Mouse (Mus musculus) kidney, postnatal 25 days (tissue): ENCODE measurements around the gene Katnbl1.
"Not testable (repeated sequence)": the region's sequence is repeated elsewhere in the genome, so short reads cannot be mapped to it uniquely, and the experiment has no call there.

Source experiments
- DNase-seq, 2 experiments: peaks; one replicate each; pipeline ENCODE4 v3.0.0; 2021; ENCODE audit warnings: mixed read lengths in 2 of 2

Katnbl1 gene

DNA sequence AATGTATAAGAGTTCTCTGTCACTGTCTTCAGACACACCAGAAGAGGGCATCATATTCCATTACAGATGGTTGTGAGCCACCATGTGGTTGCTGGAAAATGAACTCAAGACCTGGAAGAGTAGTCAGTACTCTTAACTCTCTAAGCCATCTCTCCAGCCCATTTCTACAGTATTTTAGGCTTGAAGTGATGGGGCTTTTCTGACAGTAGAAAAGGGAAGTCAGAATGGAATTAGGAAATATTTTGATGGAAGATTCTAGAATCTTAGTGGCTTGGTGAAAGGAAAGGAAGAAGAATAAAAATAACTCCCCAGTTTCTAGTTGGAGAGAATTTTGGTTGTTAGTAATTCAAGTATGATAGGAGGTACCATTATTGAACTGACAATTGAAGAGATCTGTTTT is 14.9 kb downstream of the Katnbl1 start:
- no peak for DNase-seq

DNA sequence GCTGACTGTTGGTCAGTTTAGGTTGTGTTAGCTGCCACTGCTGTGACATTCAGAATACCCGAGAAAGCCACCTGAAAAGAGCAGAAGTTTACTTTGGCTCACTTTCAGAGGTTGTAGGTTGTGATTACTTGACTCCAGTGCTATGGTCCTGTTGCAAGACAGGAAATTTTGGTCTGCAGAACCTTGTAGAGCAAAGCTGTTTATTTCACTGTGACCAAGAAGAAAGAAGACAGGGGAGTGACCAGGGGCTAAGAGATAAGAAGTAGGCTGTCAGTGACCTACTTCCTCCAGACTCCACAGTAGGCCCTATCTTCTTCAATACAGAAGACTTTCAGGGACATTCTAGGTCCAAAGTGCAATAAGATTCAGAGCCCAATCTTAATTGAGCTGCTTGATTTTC is 17.6 kb downstream of the Katnbl1 start:
- no peak for DNase-seq

- DNase-seq: no peak
Observed at GRCm38 (mm10) chr2:112407030-112407429, 28.0 kb downstream of the Katnbl1 start.

- no peak for DNase-seq
Observed at GRCm38 (mm10) chr2:112425308-112425707, 46.3 kb downstream of the Katnbl1 start.

- not testable (repeated sequence) for DNase-seq
Observed at GRCm38 (mm10) chr2:112428534-112428933, 49.5 kb downstream of the Katnbl1 start.

DNA sequence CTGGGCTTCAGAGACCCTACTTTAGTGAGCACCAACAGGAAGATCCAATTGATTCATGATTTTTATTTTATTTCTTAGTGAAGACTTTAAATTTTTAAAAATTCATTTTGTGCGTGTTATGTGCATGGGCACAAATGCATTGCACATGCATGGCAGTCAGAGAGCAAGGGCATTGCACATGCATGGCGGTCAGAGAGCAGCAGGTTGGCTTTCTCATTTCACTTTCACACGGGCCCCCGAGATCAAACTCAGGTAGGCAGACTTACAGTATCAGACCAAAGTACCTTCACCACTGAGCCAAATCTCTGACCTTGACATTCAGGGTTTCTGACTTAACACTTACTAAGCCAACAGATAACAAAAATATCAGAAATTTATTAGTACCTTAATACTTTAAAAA is 50.7 kb downstream of the Katnbl1 start:
- no peak for DNase-seq

DNA sequence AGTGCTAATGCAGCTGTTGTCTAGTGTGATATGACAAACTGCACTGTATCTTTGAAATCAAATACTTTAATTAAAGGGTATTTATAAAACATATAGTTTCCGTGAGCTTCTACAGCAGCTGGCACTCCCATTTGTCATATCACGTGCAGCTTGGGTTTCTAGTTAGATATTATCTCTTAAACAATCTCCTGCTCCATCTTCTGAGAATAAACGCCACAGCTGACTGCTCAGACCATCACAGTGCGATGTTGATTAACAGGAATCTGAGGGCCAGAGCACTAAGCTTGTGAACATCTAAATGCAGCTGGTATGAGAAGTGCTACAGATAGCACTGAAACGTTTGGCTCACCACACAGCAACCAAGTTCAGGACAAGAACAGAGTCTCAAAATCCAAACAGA is 51.4 kb downstream of the Katnbl1 start:
- no peak for DNase-seq

DNA sequence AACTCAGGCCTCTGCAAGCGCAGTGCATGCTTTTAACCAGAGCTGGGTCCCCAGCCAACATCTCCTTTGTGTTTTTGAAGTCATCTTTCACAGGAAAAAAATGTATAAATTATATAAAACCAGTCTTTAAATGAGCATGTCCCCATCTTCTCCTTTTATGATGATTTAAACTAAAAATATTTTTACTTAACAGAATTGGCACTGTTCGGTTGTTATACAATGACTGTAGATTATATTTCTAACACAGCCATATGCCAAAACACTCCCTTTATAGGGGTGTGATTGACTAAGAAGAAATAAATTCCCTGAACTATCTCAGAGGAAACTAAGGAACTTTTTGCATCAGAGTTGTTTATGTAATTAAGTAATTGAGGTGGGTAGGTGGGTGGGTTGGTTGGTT is 53.5 kb downstream of the Katnbl1 start:
- no peak for DNase-seq

DNA sequence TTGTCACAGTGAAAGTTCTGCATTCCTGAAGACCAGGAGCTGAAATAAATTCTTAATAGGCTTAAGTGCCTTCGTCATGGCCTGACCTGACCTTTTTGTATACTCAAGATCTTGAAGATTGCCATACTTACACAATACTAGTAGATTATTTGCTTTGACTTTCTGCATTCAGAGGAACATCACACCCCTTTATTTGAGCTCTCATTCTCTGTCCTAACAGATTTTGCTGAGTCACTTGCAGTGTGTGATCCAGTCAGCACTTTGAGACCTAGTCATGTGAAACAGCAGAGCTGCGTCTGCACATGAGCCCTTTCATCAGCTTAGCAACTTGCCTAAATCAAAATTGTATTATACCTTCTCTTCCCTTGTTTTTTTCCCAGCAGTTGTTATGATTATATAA is 54.3 kb downstream of the Katnbl1 start:
- peak; percentile 24 to 53 for DNase-seq

DNA sequence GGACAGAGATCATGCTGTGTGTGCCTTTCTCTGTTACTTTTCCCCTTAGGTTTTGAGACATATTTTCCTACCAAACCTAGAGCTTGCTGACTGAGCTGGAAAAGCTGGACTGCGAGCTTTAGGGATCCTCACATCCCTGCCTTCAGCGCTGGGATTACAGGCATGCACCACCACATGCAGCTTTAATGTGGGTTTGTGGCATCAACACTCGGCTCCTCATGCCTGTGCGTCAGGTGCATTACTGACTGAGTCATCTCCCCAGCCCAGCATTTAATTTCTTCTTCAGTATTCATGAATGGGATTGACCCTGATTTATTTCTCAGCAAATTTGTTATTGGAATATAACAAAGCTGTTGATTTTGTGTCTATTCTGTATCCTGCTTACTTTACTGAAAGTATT is 57.3 kb downstream of the Katnbl1 start:
- DNase-seq: no peak

DNA sequence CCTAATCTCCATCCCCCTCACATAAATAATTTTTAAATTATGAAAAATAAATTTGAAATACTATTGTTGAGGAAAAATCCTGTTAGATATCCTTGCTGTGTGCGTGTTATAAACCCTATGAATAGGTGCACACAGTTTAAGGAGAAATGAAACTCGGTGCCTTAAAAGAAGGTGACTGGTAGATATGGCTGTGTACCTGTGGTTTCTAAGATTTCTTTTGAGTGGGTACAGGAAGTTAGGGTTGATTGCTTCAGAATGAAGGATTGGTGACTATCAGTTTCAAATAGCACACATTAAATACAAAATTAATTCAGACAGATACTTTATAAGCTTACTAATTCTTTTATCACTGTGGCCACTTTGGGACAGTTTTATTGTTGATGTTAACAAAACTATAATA is 58.6 kb downstream of the Katnbl1 start:
- DNase-seq: no peak

GRCm38 (mm10) chr2:112443491-112443890 is 64.5 kb downstream of the Katnbl1 start:
- no peak for DNase-seq

DNA sequence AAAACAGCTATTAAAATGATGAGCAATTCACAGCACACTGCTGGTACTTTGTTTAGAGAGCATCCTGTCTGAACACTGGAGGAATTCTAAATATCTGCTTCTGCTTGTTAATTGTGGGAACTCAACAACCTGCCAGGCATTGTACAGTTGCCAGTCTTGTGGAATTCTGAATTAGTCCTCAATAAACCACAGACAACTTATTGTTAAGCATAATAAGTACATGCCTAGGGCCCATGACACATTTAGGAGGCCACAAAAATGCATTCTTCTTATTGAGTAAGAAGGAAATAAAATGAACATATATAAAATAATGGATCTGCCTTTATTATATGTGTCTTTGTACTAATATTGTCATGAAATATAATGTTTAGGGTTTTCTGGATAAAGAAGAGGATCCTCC is 66.5 kb downstream of the Katnbl1 start:
- DNase-seq: no peak

GRCm38 (mm10) chr2:112448046-112448445 is 69.0 kb downstream of the Katnbl1 start:
- not testable (repeated sequence) for DNase-seq

GRCm38 (mm10) chr2:112448510-112449059 is 69.6 kb downstream of the Katnbl1 start:
- no peak for DNase-seq

DNA sequence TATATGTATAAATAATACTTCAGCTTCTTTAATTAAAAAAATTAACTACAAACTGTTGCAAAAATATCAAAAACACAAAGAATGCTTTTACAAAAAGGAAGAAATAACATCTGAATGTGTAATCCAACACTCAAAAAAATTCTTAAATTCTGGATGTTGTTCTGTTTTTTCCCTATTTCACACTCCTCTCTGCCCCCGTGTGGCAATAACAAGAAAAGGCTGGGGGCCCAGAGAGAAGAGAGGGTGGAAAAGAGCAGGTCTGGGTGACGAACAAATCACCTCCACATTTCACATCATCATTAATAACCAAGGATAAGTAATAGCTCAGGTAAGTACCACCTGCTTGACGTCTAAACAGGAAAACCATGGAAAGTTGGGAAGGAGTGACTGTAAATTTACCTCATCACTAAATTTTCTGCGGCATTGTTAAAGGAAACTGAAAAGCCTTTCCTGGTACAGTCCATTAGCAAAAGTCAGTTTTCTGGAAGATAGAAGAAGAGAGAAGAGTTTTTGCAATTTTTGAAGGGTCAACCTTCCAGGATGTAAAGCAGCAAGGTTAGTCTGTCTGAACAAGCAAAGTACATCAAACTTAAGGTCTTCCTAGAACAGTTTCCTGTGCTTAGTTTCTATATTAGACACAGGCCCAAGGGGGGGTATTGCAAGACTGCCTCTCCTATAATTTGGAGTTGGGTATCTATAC is 70.7 kb downstream of the Katnbl1 start:
- peak in 1 of 2 experiments; percentile 36 for DNase-seq

- DNase-seq: not testable (repeated sequence)
Observed at GRCm38 (mm10) chr2:112452513-112452912, 73.5 kb downstream of the Katnbl1 start.

- DNase-seq: no peak
Observed at GRCm38 (mm10) chr2:112454125-112454861, 75.3 kb downstream of the Katnbl1 start.

GRCm38 (mm10) chr2:112454862-112455564 is 76.0 kb downstream of the Katnbl1 start, which contains the start of gene Emc7:
Emc7 (plus strand) TSS chr2:112454997.
- peak; percentile 97 to 98 for DNase-seq

DNA sequence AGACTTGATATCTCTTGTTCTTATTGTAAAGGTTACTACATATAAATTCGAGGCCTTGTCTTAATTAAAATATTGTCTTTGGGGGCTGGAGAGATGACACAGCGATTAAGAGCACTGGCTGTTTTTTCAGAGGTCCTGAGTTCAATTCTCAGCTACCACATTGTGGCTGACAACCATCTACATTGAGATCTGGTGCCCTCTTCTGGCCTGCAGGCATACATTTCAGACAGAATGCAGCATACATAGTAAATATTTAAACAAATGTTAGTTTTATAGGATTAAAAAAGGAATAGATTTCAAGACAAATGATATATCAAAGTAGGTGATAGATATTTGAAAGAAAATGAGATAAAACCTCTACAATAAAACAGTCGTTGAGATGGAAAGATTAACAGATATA is 81.5 kb downstream of the Katnbl1 start:
- no peak for DNase-seq
